Mouse (Mus musculus) megakaryocyte, embryonic 14.5 days (primary cell): ENCODE data around the gene Ntpcr.

ENCODE experiments used
- FLI1 ChIP-seq: IDR thresholded peaks from 2 replicates; pipeline ENCODE4 v1.6.1; 2012; ENCODE audit warnings: low read length, inconsistent platforms, mixed read lengths
- GATA1 ChIP-seq: IDR thresholded peaks from 3 replicates; pipeline ENCODE4 v1.6.1; 2012; ENCODE audit warnings: mixed read lengths, low read length, inconsistent platforms, borderline replicate concordance

GRCm38 (mm10) chr8:125718914-125719313 lies 10.8 kb upstream of the Ntpcr start:
- no peak for TF ChIP-seq GATA1
- TF ChIP-seq FLI1 = no peak
